Mouse (Mus musculus) forebrain, embryonic 11.5 days (tissue): ENCODE results near the gene Ppl. TPM values are rescaled to one million over a fixed set of nuclear protein-coding genes. Genes with fewer than 3 reads are reported as not detected.

ENCODE experiments used
- ATAC-seq: fragments of 200-750 bp; cut with Nextera tagmentation; replicated peaks from 2 replicates; pipeline ENCODE4 v1.8.0; 2017; ENCODE audit warnings: moderate TSS enrichment; ENCODE audit not compliant: low FRiP score
- DNase-seq: peaks from one replicate; pipeline ENCODE4 v3.0.0-alpha.2; 2017; ENCODE audit warnings: low spot score
- H3K27ac ChIP-seq: fragments of 300-500 bp; sonication (generic); 2 replicates; pipeline ENCODE4 v1.5.1; 2014; ENCODE audit warnings: low read depth, low read length
- H3K27me3 ChIP-seq: fragments of 300-500 bp; sonication (generic); 2 replicates; pipeline ENCODE4 v1.6.1; 2014; ENCODE audit warnings: mild to moderate bottlenecking, low read length, mixed read lengths; ENCODE audit not compliant: control insufficient read depth, insufficient read depth
- H3K36me3 ChIP-seq: fragments of 300-500 bp; sonication (generic); 2 replicates; pipeline ENCODE4 v1.6.1; 2014; ENCODE audit warnings: mild to moderate bottlenecking, low read length, moderate library complexity, mixed read lengths; ENCODE audit not compliant: control insufficient read depth, insufficient read depth
- H3K4me1 ChIP-seq: fragments of 300-500 bp; sonication (generic); replicated peaks from 2 replicates; pipeline ENCODE4 v1.6.1; 2014; ENCODE audit warnings: low read length, mixed read lengths; ENCODE audit not compliant: control insufficient read depth, insufficient read depth
- H3K4me2 ChIP-seq: fragments of 300-500 bp; sonication (generic); 2 replicates; pipeline ENCODE4 v1.6.1; 2014; ENCODE audit warnings: low read depth, mild to moderate bottlenecking, low read length, moderate library complexity, mixed read lengths; ENCODE audit not compliant: severe bottlenecking
- H3K4me3 ChIP-seq: fragments of 300-500 bp; sonication (generic); 2 replicates; pipeline ENCODE4 v1.5.1; 2014; ENCODE audit warnings: low read depth, low read length
- H3K9ac ChIP-seq: fragments of 300-500 bp; sonication (generic); 2 replicates; pipeline ENCODE4 v1.6.1; 2014; ENCODE audit warnings: low read length
- H3K9me3 ChIP-seq: fragments of 300-500 bp; sonication (generic); 2 replicates; pipeline ENCODE4 v1.6.1; 2016; ENCODE audit warnings: low read length, mixed read lengths; ENCODE audit not compliant: control insufficient read depth
- whole genome bisulfite sequencing: fragments of 180-500 bp; shearing (Covaris S2); extraction: QIAGEN DNeasy Blood & Tissue Kit; methylation state at CpG from one replicate; pipeline ENCODE4 v1.1.7; 2014; 5-methylcytosine and 5-hydroxymethylcytosine counted together
- polyA plus RNA-seq: library from polyadenylated mRNA; unstranded; fragments of >200 nt; fragmentation: Nextera tagmentation; extraction: Ambion mirVana; gene quantifications from 2 replicates; pipeline ENCODE4 v1.2.1, GENCODE M21; 2014

Ppl gene
- polyA plus RNA-seq, 1 experiment from 2014 or later, result 1.3 TPM

DNA sequence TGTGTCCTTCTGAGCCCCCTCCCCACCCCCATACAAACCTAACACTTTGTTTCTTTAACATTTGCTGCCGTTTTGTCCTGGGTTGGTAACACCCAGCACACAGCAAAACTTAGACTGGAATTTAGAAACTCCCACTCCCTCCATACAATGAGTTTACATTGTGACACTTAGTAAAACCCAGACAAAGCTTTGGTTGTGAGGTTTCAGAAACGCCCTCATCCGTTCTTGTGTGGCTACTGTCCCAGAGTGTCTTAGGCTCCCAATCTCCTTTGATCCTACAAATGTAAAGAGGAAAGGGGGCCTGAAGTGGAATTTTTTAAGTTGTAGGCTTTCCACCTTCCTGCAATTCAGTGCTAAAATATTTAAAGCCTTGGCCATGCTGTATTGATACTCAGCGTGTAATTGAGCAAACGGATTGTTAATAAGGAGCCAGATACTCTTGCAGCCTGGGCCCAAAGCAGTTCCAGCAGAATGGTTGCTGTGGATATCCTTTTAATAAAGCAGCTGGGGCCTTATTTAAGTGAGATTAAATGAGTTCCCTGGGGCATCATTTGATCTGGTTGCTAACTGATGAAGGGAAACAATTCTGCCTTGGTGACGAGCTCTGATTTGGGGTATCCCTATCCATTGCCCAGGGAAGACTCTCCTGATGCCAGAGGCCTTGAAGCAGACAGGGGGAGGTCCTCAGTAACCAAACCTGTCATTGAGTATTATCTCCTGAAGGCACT lies 21.2 kb upstream of the Ppl start:
- Histone ChIP-seq H3K9me3 (no peaks in the 10 kb centered on the region), H3K27ac (no peak overlapping the region), H3K9ac (no peak overlapping the region), H3K4me2 (no peak overlapping the region), H3K4me3 (no peak overlapping the region), H3K4me1 (no peaks in the 10 kb centered on the region), H3K27me3 (no peaks in the 10 kb centered on the region; the same call in 1 of the 2 replicates), H3K36me3 (no peaks in the 10 kb centered on the region)
- WGBS, result 29% methylated on average over 6 of the region's 6 CpGs
- ATAC-seq, result no peak
- no peak for DNase-seq

DNA sequence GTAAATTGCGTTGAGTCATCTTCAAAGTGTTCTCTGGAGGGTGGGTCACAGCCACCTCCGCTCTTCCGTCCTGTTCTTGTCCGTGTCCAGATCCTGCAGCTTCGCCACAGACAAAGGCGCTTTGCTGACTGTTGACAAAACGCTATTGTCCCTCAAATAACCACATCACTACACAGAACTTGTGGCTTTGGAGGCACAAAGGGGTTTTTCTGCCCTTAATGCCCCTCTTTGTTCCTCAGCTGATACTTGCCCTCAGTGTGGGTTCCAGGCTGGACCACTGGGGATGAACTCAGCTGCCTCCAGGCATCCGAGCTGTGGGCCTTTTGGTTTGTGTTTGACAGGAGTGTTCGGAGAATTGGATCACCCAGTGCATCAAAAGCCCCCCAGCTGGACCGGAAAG lies 18.3 kb upstream of the Ppl start:
- Histone ChIP-seq H3K4me3 (no peak overlapping the region), H3K9me3 (no peaks in the 10 kb centered on the region), H3K4me1 (peaks cover 10% of the 10 kb centered on the region; the same call in 1 of the 2 replicates), H3K27me3 (peaks cover 5% of the 10 kb centered on the region; the same call in 1 of the 2 replicates), H3K4me2 (no peak overlapping the region), H3K27ac (no peak overlapping the region), H3K36me3 (no peaks in the 10 kb centered on the region), H3K9ac (no peak overlapping the region)
- DNase-seq, result no peak
- no peak for ATAC-seq
- WGBS, result 66% methylated on average over 10 of the region's 10 CpGs

GRCm38 (mm10) chr16:5147037-5147385 lies 14.8 kb upstream of the Ppl start, which contains the start of gene Sec14l5:
Gene Sec14l5, plus strand, starts transcription at chr16:5147109.
- no peaks in the 10 kb centered on the region for H3K9me3 ChIP-seq
- ATAC-seq (no peak), DNase-seq (no peak)
- peak within 1 kb of the TSS; percentile 32; the same call in 1 of the 2 replicates for H3K9ac ChIP-seq
- peak within 1 kb of the TSS; percentile 52 for H3K4me2 ChIP-seq
- peaks cover 10% of the 10 kb centered on the region; the same call in 1 of the 2 replicates for H3K4me1 ChIP-seq
- peak within 1 kb of the TSS; percentile 26 for H3K4me3 ChIP-seq
- H3K36me3 ChIP-seq, result no peaks in the 10 kb centered on the region
- H3K27me3 ChIP-seq, result peaks cover 5% of the 10 kb centered on the region; the same call in 1 of the 2 replicates
- no peak within 1 kb of the TSS for H3K27ac ChIP-seq
- WGBS, result 16% methylated on average over 13 of the region's 13 CpGs

DNA sequence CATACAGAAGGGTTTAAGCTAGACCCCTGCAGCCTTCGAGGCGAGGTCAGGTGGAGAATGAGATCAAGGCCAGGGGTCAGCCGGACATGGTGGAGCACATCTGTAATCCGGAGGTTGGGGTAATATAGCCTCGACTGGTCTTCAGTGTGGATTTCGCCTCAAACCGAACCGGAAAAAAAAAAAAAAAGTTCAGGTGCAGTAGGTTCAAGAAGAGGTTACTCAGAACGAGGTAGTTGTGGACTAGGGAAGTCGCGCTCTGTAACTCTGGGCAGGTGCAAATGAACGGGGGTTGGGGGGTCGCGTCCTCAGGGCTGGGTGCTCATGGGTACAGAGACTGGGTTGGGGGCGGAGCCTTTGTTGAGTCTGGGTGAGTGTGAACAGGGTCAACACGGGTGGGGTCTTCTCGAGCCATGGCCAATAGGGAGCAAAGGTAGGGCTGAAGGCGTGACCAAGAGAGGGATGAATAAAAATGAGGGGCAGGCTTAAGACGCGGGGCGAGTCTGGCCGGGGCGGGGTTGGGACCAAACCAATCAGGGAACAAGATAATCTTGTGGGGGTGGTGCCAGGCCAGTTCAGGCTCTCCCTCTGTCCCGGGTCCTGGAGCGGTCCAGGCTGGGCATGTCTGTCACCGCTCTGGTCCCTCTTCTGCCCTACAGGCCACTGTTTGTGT lies 14.3 kb upstream of the Ppl start:
- ATAC-seq, result peak; percentile 94
- Histone ChIP-seq H3K4me2 (peak overlapping the region; percentile 52), H3K9me3 (no peaks in the 10 kb centered on the region), H3K9ac (peak overlapping the region; percentile 32; the same call in 1 of the 2 replicates), H3K4me3 (peak overlapping the region; percentile 26), H3K27me3 (peaks cover 5% of the 10 kb centered on the region; the same call in 1 of the 2 replicates), H3K4me1 (peaks cover 10% of the 10 kb centered on the region; the same call in 1 of the 2 replicates), H3K36me3 (no peaks in the 10 kb centered on the region), H3K27ac (no peak overlapping the region)
- DNase-seq, result peak; percentile 88
- 2% methylated on average over 26 of the region's 26 CpGs for WGBS

DNA sequence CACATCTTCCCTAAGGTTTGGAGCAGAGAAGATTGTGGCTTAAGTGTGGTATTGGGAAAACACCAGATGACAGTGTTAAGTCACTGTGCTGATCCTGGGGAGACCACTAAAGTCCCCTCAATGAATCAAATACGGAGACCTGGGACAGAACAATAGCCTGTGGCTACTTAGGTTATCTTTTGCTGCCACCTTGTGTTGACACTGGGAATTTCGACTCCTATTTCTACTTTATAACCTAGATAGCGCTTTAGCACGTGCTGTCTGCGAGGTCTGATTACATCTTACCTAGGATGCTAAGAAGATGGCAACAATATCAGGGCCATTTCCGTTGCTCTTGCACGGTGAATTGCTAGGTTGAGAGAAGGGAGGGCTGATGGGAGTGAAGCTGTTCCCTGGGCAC lies 13.3 kb upstream of the Ppl start:
- Histone ChIP-seq H3K27ac (no peak overlapping the region), H3K4me1 (peaks cover 10% of the 10 kb centered on the region; the same call in 1 of the 2 replicates), H3K9me3 (no peaks in the 10 kb centered on the region), H3K4me3 (no peak overlapping the region), H3K9ac (no peak overlapping the region), H3K4me2 (no peak overlapping the region), H3K36me3 (no peaks in the 10 kb centered on the region), H3K27me3 (peaks cover 5% of the 10 kb centered on the region; the same call in 1 of the 2 replicates)
- WGBS, result under 1% methylated on average over 7 of the region's 7 CpGs
- DNase-seq, result peak; percentile 77
- 0 out of 2 replicates have a peak, but pooled peaks have one; percentile 39 for ATAC-seq

GRCm38 (mm10) chr16:5139741-5140140 lies 7.5 kb upstream of the Ppl start:
- 44% methylated on average over 4 of the region's 4 CpGs for WGBS
- no peak for DNase-seq

DNA sequence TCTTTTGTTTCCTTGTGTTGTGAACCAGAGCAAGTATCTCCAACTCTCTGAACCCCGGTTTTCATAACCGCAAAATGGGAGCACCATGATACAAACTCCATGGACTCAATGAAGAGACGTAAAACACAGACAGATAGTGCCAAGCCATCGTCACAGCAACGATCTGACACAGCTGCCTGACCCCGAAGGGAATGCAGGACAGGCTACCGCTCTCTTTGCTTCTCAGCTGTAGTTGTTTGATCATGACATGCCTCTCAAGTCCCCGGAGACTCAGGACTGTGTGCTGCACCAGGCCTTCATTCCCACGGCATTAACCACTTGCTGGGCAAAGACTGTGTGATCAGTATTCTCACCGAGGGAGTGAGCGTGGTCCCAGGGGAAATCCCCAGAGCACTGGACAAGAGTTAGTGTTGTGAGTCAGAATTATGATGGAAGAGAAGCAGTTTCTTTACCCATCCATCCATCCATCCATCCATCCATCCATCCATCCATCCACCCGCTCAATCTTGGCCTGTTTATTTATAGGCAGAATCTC lies 4.9 kb upstream of the Ppl start:
- H3K4me2 ChIP-seq, result no peak overlapping the region
- H3K4me3 ChIP-seq, result no peak overlapping the region
- ATAC-seq (no peak), DNase-seq (no peak)
- H3K9ac ChIP-seq, result no peak overlapping the region
- peaks cover 15% of the 10 kb centered on the region for H3K27me3 ChIP-seq
- H3K36me3 ChIP-seq, result no peaks in the 10 kb centered on the region
- H3K27ac ChIP-seq, result no peak overlapping the region
- peaks cover 4% of the 10 kb centered on the region; the same call in 1 of the 2 replicates for H3K4me1 ChIP-seq
- 84% methylated on average over 12 of the region's 12 CpGs for WGBS
- no peaks in the 10 kb centered on the region for H3K9me3 ChIP-seq

More at GRCm38 (mm10) chr16:5139741-5140140, 7.5 kb upstream of the Ppl start:
- Histone ChIP-seq H3K9ac (no peak overlapping the region), H3K27me3 (no peaks in the 10 kb centered on the region), H3K36me3 (no peaks in the 10 kb centered on the region), H3K9me3 (no peaks in the 10 kb centered on the region), H3K4me1 (no peaks in the 10 kb centered on the region), H3K4me3 (no peak overlapping the region), H3K27ac (no peak overlapping the region), H3K4me2 (no peak overlapping the region)
- no peak for ATAC-seq

DNA sequence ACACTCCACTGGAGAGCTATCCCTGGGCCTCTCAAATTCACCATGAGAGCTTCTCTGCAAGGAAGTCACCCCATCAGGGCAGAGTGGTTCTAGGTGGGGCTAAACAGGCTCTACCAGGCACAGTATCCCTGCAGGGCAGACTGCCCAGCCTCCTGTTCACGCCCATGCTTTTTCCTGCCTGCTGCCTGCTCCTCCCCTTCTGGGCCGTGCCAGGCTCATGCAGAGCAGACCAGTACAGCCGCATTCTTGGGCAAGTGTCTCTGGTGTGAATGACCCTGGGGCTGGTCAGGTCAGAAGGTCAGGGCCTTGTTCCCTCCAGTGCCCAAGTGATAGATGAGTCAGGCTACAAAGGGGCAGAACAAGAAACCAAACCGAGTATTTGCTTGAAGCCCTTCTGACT lies 4.3 kb upstream of the Ppl start:
- no peak overlapping the region for H3K27ac ChIP-seq
- no peak for DNase-seq
- H3K4me2 ChIP-seq, result no peak overlapping the region
- H3K9ac ChIP-seq, result no peak overlapping the region
- H3K4me3 ChIP-seq, result no peak overlapping the region
- no peak for ATAC-seq
- H3K27me3 ChIP-seq, result peaks cover 21% of the 10 kb centered on the region
- H3K9me3 ChIP-seq, result no peaks in the 10 kb centered on the region
- no peaks in the 10 kb centered on the region for H3K36me3 ChIP-seq
- H3K4me1 ChIP-seq, result peaks cover 4% of the 10 kb centered on the region; the same call in 1 of the 2 replicates
- WGBS, result 42% methylated on average over 4 of the region's 4 CpGs
